Mouse (Mus musculus) limb, embryonic 14.5 days (tissue): ENCODE results near the gene Tsks. TPM values are rescaled to one million over a fixed set of nuclear protein-coding genes. Genes with fewer than 3 reads are reported as not detected.
A peak's percentile ranks its signal among the peaks of the same experiment; 100 is the strongest.

Source experiments
- ATAC-seq: fragments of 200-750 bp; cut with Nextera tagmentation; 2 replicates; pipeline ENCODE4 v1.8.0; 2017; ENCODE audit warnings: low read depth, moderate number of reproducible peaks, moderate TSS enrichment; ENCODE audit not compliant: low FRiP score
- DNase-seq: peaks from one replicate; pipeline ENCODE4 v3.0.0-alpha.2; 2015; ENCODE audit warnings: low spot score
- H3K27ac ChIP-seq: fragments of 300-500 bp; sonication (generic); replicated peaks from 2 replicates; pipeline ENCODE4 v1.5.1; 2014; ENCODE audit warnings: low read depth, mild to moderate bottlenecking, low read length, moderate library complexity, mixed read lengths
- H3K27me3 ChIP-seq: fragments of 300-500 bp; sonication (generic); 2 replicates; pipeline ENCODE4 v1.6.1; 2014; ENCODE audit warnings: low read length, mixed read lengths; ENCODE audit not compliant: control insufficient read depth, insufficient read depth
- H3K36me3 ChIP-seq: fragments of 300-500 bp; sonication (generic); 2 replicates; pipeline ENCODE4 v1.6.1; 2014; ENCODE audit warnings: mild to moderate bottlenecking, low read length, moderate library complexity, mixed read lengths; ENCODE audit not compliant: control insufficient read depth, insufficient read depth
- H3K4me1 ChIP-seq: fragments of 300-500 bp; sonication (generic); 2 replicates; pipeline ENCODE4 v1.6.1; 2014; ENCODE audit warnings: antibody characterized with exemption, low read length, mixed read lengths; ENCODE audit not compliant: control insufficient read depth, insufficient read depth
- H3K4me2 ChIP-seq: fragments of 300-500 bp; sonication (generic); replicated peaks from 2 replicates; pipeline ENCODE4 v1.6.1; 2014; ENCODE audit warnings: low read depth, mild to moderate bottlenecking, low read length, moderate library complexity; ENCODE audit not compliant: severe bottlenecking
- H3K4me3 ChIP-seq: fragments of 300-500 bp; sonication (generic); replicated peaks from 2 replicates; pipeline ENCODE4 v1.5.1; 2014; ENCODE audit warnings: low read length
- H3K9ac ChIP-seq: fragments of 300-500 bp; sonication (generic); 2 replicates; pipeline ENCODE4 v1.6.1; 2014; ENCODE audit warnings: mild to moderate bottlenecking, low read depth, low read length, moderate library complexity; ENCODE audit not compliant: severe bottlenecking
- H3K9me3 ChIP-seq: fragments of 300-500 bp; sonication (generic); 2 replicates; pipeline ENCODE4 v1.6.1; 2016; ENCODE audit warnings: low read length; ENCODE audit not compliant: control insufficient read depth
- POLR2A ChIP-seq: fragments of 200-500 bp; IDR thresholded peaks from 2 replicates; pipeline ENCODE4 v1.8.0; 2012; ENCODE audit warnings: inconsistent platforms, mild to moderate bottlenecking, moderate library complexity, borderline replicate concordance; ENCODE audit not compliant: insufficient read depth, insufficient read length; ENCODE audit errors: extremely low read depth
- WGBS: fragments of 180-500 bp; shearing (Covaris S2); extraction: QIAGEN DNeasy Blood & Tissue Kit; methylation state at CpG from one replicate; pipeline ENCODE4 v1.1.7; 2014; 5-methylcytosine and 5-hydroxymethylcytosine counted together
- polyA plus RNA-seq, 2 experiments: library from polyadenylated mRNA; depleted of rRNA in 1 of 2; stranded (reverse) in 1 of 2; unstranded in 1 of 2; fragments of >200 nt; fragmentation: Nextera tagmentation in 1 of 2; extraction: Ambion mirVana in 1 of 2; gene quantifications; 2 replicates each; pipeline versions ENCODE4 v1.2.1 to v1.2.3; 2012 to 2014

Tsks gene
- polyA plus RNA-seq, 2 experiments, result 0.14 TPM; not detected in 1

DNA sequence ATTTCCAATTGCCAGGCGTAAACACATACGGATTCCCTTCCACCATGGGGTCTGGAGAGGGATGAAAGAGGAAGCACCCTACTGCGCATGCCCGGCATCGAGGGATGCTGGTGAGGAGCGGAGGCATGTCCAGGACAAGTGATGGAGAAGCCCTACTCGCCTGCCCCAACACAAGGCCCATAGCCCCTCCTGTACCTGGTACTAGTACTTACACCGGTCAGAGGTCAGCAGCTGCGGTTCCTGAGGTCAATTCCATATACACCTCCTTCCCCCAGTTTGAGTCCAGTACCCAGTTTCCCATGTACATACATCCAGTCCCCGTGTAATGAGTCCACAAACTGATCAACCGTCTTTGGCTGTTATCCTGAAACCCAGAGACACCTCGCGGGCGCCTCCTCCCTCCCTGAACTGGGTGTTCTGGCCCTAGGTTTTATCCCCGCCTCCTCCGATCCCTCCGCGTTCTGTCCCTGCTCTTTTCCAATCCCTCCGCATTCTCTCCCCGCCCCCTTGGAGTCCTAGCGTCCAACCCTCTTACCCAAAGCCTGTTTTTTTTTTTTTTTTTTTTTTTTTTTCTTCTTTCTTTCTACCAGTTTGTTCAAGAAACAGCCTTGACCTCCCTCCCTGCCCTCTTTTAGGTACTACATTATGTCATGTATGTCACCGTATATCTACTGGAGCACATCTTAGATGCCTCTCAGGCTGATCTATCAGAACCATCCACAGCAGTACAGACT lies 31.5 kb downstream of the Tsks start, which contains the start of gene Cpt1c:
Cpt1c (minus strand) TSS at position 469 of the 734 bp plus-strand sequence.
- peak within 1 kb of the TSS; percentile 58 for H3K9ac ChIP-seq
- H3K4me1 ChIP-seq, result peaks cover 14% of the 10 kb centered on the region; the same call in 1 of the 2 replicates
- H3K27ac ChIP-seq, result peak within 1 kb of the TSS; percentile 75
- H3K27me3 ChIP-seq, result no peaks in the 10 kb centered on the region
- peak within 1 kb of the TSS; percentile 53 for H3K4me3 ChIP-seq
- peak within 1 kb of the TSS; percentile 74 for H3K4me2 ChIP-seq
- ATAC-seq, result peak; percentile 48
- peaks cover 43% of the 10 kb centered on the region for H3K36me3 ChIP-seq
- TF ChIP-seq POLR2A, result peak; percentile 25; the same call in 1 of the 2 replicates
- no peaks in the 10 kb centered on the region for H3K9me3 ChIP-seq
- peak; percentile 87 for DNase-seq
- 2% methylated on average over 22 of the region's 22 CpGs for WGBS

DNA sequence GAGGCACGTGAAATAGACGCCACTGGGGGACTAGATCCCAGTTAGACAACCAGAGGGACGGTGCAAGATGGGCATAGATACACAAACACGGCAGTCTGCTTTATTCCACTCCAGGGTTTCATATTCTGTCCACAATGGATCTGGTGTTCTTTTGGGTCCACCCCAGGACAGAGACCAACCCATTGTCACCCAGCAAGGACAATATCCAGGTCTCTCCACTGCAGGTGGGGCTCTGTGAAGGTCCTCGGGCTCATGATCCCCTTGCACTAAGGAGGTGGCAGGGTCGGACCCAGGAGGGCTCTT lies 32.1 kb downstream of the Tsks start:
- Histone ChIP-seq H3K4me2 (0 out of 2 replicates have a peak overlapping the region, but pooled peaks have one; percentile 74), H3K9ac (no peak overlapping the region), H3K4me1 (peaks cover 14% of the 10 kb centered on the region; the same call in 1 of the 2 replicates), H3K36me3 (peaks cover 48% of the 10 kb centered on the region), H3K4me3 (0 out of 2 replicates have a peak overlapping the region, but pooled peaks have one; percentile 53), H3K9me3 (no peaks in the 10 kb centered on the region), H3K27ac (no peak overlapping the region), H3K27me3 (no peaks in the 10 kb centered on the region)
- WGBS, result 25% methylated on average over 6 of the region's 6 CpGs
- TF ChIP-seq POLR2A, result no peak
- no peak for ATAC-seq
- DNase-seq, result no peak

DNA sequence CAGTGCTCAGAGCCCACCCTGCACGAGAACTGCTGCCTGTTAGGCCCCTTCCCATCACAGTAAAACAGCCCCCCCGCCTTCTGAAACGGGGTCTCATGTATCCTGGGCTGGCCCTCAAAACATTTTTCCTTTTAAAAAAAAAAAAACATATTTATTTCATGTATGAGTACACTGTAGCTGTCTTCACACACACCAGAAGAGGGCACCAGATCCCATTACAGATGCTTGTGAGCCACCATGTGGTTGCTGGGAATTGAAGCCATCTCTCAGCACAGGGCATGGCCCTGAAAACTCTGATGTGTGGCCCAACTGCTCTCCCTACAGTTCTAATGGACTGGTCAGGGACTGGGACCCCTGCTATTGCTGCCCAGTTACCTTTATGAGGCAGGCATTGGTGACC lies 35.3 kb downstream of the Tsks start:
- Histone ChIP-seq H3K4me3 (no peak overlapping the region), H3K27me3 (no peaks in the 10 kb centered on the region), H3K4me1 (peaks cover 5% of the 10 kb centered on the region; the same call in 1 of the 2 replicates), H3K9me3 (no peaks in the 10 kb centered on the region), H3K27ac (no peak overlapping the region), H3K9ac (no peak overlapping the region), H3K4me2 (no peak overlapping the region), H3K36me3 (peaks cover 78% of the 10 kb centered on the region)
- WGBS, result 80% methylated on average over 3 of the region's 3 CpGs
- no peak for TF ChIP-seq POLR2A
- ATAC-seq (no peak), DNase-seq (no peak)

DNA sequence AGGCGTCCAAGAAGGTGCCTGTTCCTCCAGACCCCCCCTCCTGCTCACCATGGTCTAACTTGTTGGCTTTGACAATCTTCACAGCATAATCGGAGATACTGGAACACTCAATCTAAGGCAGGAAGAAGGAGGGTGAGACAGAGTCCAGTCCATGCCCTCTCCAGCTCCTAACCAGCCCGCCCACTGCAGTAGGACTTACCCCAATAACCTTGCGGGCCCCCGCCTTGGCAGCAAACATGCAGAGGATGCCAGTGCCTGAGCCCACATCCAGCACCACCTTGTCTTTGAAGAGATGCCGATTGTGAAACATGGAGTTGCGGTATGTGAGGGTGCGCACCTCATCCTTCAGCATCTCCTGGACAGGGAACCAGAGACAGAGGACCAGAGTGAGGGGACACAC lies 38.5 kb downstream of the Tsks start:
- ATAC-seq, result no peak
- DNase-seq, result no peak
- peaks cover 11% of the 10 kb centered on the region; the same call in 1 of the 2 replicates for H3K4me1 ChIP-seq
- WGBS, result 95% methylated on average over 8 of the region's 8 CpGs
- no peak overlapping the region for H3K4me3 ChIP-seq
- H3K27me3 ChIP-seq, result no peaks in the 10 kb centered on the region
- H3K4me2 ChIP-seq, result no peak overlapping the region
- no peak for TF ChIP-seq POLR2A
- H3K9ac ChIP-seq, result no peak overlapping the region
- H3K27ac ChIP-seq, result no peak overlapping the region
- H3K9me3 ChIP-seq, result no peaks in the 10 kb centered on the region
- H3K36me3 ChIP-seq, result peaks cover 76% of the 10 kb centered on the region

DNA sequence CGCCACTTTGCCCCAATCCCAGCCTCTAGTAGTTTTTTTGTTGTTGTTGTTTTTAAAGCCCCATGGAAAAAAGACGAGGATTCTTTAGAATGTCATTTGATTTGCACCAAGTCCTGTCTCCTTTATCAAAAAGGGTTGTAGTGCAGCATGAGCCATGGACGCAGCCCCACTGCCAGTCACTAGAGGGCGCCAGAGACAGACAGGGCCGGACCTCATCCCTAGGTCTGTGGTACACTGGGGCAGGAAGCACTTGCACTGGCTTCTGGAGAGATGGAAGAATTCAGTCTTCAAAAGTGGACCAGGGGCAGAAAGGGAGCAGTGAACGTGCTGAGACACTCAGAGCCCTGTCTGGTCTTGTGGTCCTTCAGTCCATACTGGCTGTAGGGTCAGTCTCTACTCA lies 40.1 kb downstream of the Tsks start:
- 38% methylated on average over 6 of the region's 6 CpGs for WGBS
- Histone ChIP-seq H3K36me3 (peaks cover 60% of the 10 kb centered on the region), H3K4me1 (peaks cover 14% of the 10 kb centered on the region), H3K9me3 (no peaks in the 10 kb centered on the region), H3K9ac (no peak overlapping the region), H3K27me3 (no peaks in the 10 kb centered on the region), H3K4me2 (no peak overlapping the region), H3K4me3 (no peak overlapping the region), H3K27ac (no peak overlapping the region)
- ATAC-seq, result no peak
- DNase-seq, result peak; percentile 80
- peak; percentile 35; the same call in 1 of the 2 replicates for TF ChIP-seq POLR2A
